13 mouse cellular contexts compared by ENCODE assay signal in genomic region chr13:25178236-25179001, GRCm38 (mm10).
"Had no signal": no experiment of that assay in that cellular context is flagged by ENCODE, and none has a peak within 500 bp of the region (broad histone marks: within the 10 kb centered on the region; RNA-seq: fewer than 3 reads in every experiment).

No protein-coding gene starts in this region.

- H3K4me2 ChIP-seq: liver, embryonic 11.5 days; liver, embryonic 15.5 days; midbrain, embryonic 13.5 days; stomach, embryonic 15.5 days had no signal

- H3K27ac ChIP-seq: left cerebral cortex, adult 2 months; limb, embryonic 10.5 days; liver, embryonic 15.5 days; midbrain, embryonic 13.5 days; stomach, embryonic 15.5 days had no signal

- H3K4me3 ChIP-seq: left cerebral cortex, adult 2 months; limb, embryonic 10.5 days; liver, embryonic 15.5 days; midbrain, embryonic 13.5 days; stomach, embryonic 15.5 days had no signal

- DNase-seq: kidney, postnatal 10 days; lung, adult 2 months; lung, postnatal 36 days; right cerebral cortex, postnatal 14 days; thymus, adult 2 months; thymus, postnatal 25 days had no signal

- ATAC-seq: lung, postnatal 0 days; midbrain, embryonic 13.5 days had no signal

- H3K36me3 ChIP-seq: limb, embryonic 10.5 days; liver, embryonic 15.5 days; midbrain, embryonic 13.5 days; stomach, embryonic 15.5 days had no signal

- H3K9ac ChIP-seq: liver, embryonic 15.5 days; midbrain, embryonic 13.5 days; stomach, embryonic 15.5 days had no signal

- H3K9me3 ChIP-seq: limb, embryonic 10.5 days; liver, embryonic 15.5 days; midbrain, embryonic 13.5 days; stomach, embryonic 15.5 days had no signal

- H3K27me3 ChIP-seq: liver, embryonic 15.5 days; midbrain, embryonic 13.5 days; stomach, embryonic 15.5 days had no signal

- H3K4me1 ChIP-seq: liver, embryonic 15.5 days; midbrain, embryonic 13.5 days; stomach, embryonic 15.5 days had no signal
